Mouse (Mus musculus): Measurements from ENCODE around the gene Robo2. TPM values are rescaled to one million over a fixed set of nuclear protein-coding genes. Genes with fewer than 3 reads are reported as not detected.

Gene Robo2
- polyA plus RNA-seq (2014; fragmentation: Illumina TruSeq; extraction: RNeasy Lipid Tissue Mini Kit (QIAGEN cat#74804); ENCODE audit: low read depth, low replicate concordance) = 4.9 TPM

GRCm38 (mm10) chr16:74411481-74412251 lies at the start of gene Robo2:
Gene Robo2 (minus strand): TSS chr16:74411825.

